In the genomic region with DNA sequence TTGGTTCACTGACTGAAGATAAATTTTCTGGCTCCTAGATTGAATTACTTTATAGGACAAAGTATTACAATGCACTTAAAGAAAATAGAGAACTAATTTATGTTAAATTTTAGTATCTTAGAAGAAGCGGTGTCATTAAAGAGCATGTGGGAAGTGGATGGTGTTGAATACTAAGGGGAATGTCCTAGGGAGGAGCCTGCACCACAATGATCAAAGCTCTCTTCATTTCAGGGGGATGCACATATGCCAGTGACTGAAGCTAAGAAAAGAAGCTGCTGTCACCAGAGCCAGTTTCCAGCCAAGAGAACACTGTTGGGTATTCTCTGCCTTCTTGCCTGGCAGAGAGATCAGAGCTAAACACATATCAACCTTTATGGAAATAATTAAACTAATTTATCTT, we compare ENCODE assay signal across 30 mouse cellular contexts. TPM values are rescaled to one million over a fixed set of nuclear protein-coding genes. Genes with fewer than 3 reads are reported as not detected.
A peak's percentile ranks its signal among the peaks of the same experiment; 100 is the strongest.
DNase-seq lines count a peak whose midpoint lies in the region; ATAC-seq and TF ChIP-seq lines count a peak whose summit lies in the region.
"Had no signal": no experiment of that assay in that cellular context is flagged by ENCODE, and none has a peak within 500 bp of the region (broad histone marks: within the 10 kb centered on the region; RNA-seq: fewer than 3 reads in every experiment).

No protein-coding gene starts in this region.

- no peak overlapping the region for H3K4me3 ChIP-seq in heart, embryonic 11.5 days (ENCODE audit: low read depth, low read length)
- H3K4me3 ChIP-seq in heart, embryonic 16.5 days (ENCODE audit: low read length): no peak overlapping the region
- no peak overlapping the region for H3K4me3 ChIP-seq in myocyte
- H3K4me3 ChIP-seq: embryonic facial prominence, embryonic 10.5 days; embryonic facial prominence, embryonic 15.5 days; forebrain, embryonic 12.5 days; layer of hippocampus, adult 2 months; left cerebral cortex, adult 2 months; limb, embryonic 12.5 days; liver, embryonic 15.5 days; neural tube, embryonic 15.5 days; stomach, embryonic 15.5 days had no signal

- intact Hi-C loops in heart, postnatal 10 days (cut with DNase I): no loop called here

- WGBS in heart, embryonic 11.5 days (ENCODE audit: insufficient replicate concordance): 83% methylated on average over 1 of the region's 1 CpGs
- WGBS in heart, embryonic 16.5 days: 73% methylated on average over 1 of the region's 1 CpGs

- DNase-seq in heart, postnatal 10 days: no peak
- no peak for DNase-seq in heart, adult 11 months
- DNase-seq in brain, adult 2 months (ENCODE audit: low read depth, low spot score): peak; percentile 15
- DNase-seq: adrenal gland, postnatal 25 days; B cell, adult 2 months; cerebellum, adult 18-20 months; cerebellum, postnatal 10 days; kidney, adult 18-20 months; kidney, postnatal 36 days; lung, embryonic 14.5 days; lung, postnatal 14 days; midbrain, embryonic 14.5 days; retina, postnatal 1 day; right cerebral cortex, postnatal 14 days had no signal

- peaks cover 5% of the 10 kb centered on the region for H3K79me2 ChIP-seq in myocyte (ENCODE audit: control insufficient read depth, insufficient read depth)

- no peaks in the 10 kb centered on the region for H3K27me3 ChIP-seq in heart, embryonic 11.5 days (ENCODE audit: control insufficient read depth, insufficient read depth, low read length)
- no peaks in the 10 kb centered on the region for H3K27me3 ChIP-seq in heart, embryonic 16.5 days (ENCODE audit: control insufficient read depth, insufficient read depth, low read length)
- H3K27me3 ChIP-seq in myocyte (ENCODE audit: control insufficient read depth, insufficient read depth, insufficient read length): no peaks in the 10 kb centered on the region
- H3K27me3 ChIP-seq: embryonic facial prominence, embryonic 15.5 days; forebrain, embryonic 12.5 days; limb, embryonic 12.5 days; liver, embryonic 15.5 days; neural tube, embryonic 15.5 days; stomach, embryonic 15.5 days had no signal

- H3K4me2 ChIP-seq in heart, embryonic 11.5 days: no peak overlapping the region
- H3K4me2 ChIP-seq in heart, embryonic 16.5 days (ENCODE audit: low read depth, low read length): no peak overlapping the region
- H3K4me2 ChIP-seq in myocyte (ENCODE audit: low read depth): peak overlapping the region; percentile 59
- H3K4me2 ChIP-seq: embryonic facial prominence, embryonic 15.5 days; forebrain, embryonic 12.5 days; limb, embryonic 12.5 days; liver, embryonic 15.5 days; lung, embryonic 14.5 days; neural tube, embryonic 15.5 days; stomach, embryonic 15.5 days had no signal

- no peaks in the 10 kb centered on the region for H3K36me3 ChIP-seq in heart, embryonic 11.5 days (ENCODE audit: control insufficient read depth, insufficient read depth, low read length)
- no peaks in the 10 kb centered on the region for H3K36me3 ChIP-seq in heart, embryonic 16.5 days (ENCODE audit: control insufficient read depth, insufficient read depth)
- H3K36me3 ChIP-seq in myocyte (ENCODE audit: control insufficient read depth, insufficient read depth): no peaks in the 10 kb centered on the region
- H3K36me3 ChIP-seq: embryonic facial prominence, embryonic 10.5 days; embryonic facial prominence, embryonic 15.5 days; forebrain, embryonic 12.5 days; limb, embryonic 12.5 days; liver, embryonic 15.5 days; neural tube, embryonic 15.5 days; stomach, embryonic 15.5 days had no signal

- H3ac ChIP-seq in myocyte (ENCODE audit: control insufficient read depth, insufficient read length): no peak overlapping the region

- TF ChIP-seq POLR2A in myocyte (IDR thresholded peaks at IDR 0.05; ENCODE audit: insufficient read length, low read depth): no peak

- H3K9me3 ChIP-seq in heart, embryonic 11.5 days (replicated peaks; ENCODE audit: control insufficient read depth, low read length): no peaks in the 10 kb centered on the region
- H3K9me3 ChIP-seq in heart, embryonic 16.5 days (replicated peaks; ENCODE audit: control insufficient read depth, low read length): no peaks in the 10 kb centered on the region
- H3K9me3 ChIP-seq: embryonic facial prominence, embryonic 10.5 days; embryonic facial prominence, embryonic 15.5 days; forebrain, embryonic 12.5 days; limb, embryonic 12.5 days; liver, embryonic 15.5 days; neural tube, embryonic 15.5 days; stomach, embryonic 15.5 days had no signal

- H3K4me1 ChIP-seq in heart, embryonic 11.5 days (ENCODE audit: control insufficient read depth, insufficient read depth, low read length): peaks cover 12% of the 10 kb centered on the region
- peaks cover 28% of the 10 kb centered on the region for H3K4me1 ChIP-seq in heart, embryonic 16.5 days (ENCODE audit: control insufficient read depth, insufficient read depth, low read length)
- H3K4me1 ChIP-seq: embryonic facial prominence, embryonic 15.5 days; forebrain, embryonic 12.5 days; limb, embryonic 12.5 days; liver, embryonic 15.5 days; neural tube, embryonic 15.5 days; stomach, embryonic 15.5 days had no signal

- H3K9ac ChIP-seq in heart, embryonic 11.5 days (ENCODE audit: low read depth, low read length): no peak overlapping the region
- H3K9ac ChIP-seq in heart, embryonic 16.5 days (ENCODE audit: low read length): no peak overlapping the region
- H3K9ac ChIP-seq: embryonic facial prominence, embryonic 15.5 days; forebrain, embryonic 12.5 days; limb, embryonic 12.5 days; liver, embryonic 15.5 days; lung, embryonic 14.5 days; neural tube, embryonic 15.5 days; stomach, embryonic 15.5 days had no signal

- H3K27ac ChIP-seq in heart, embryonic 11.5 days (ENCODE audit: low read depth, low read length): peak overlapping the region; percentile 58
- peak overlapping the region; percentile 17 for H3K27ac ChIP-seq in heart, embryonic 16.5 days (ENCODE audit: low read length)
- H3K27ac ChIP-seq: embryonic facial prominence, embryonic 10.5 days; embryonic facial prominence, embryonic 15.5 days; forebrain, embryonic 12.5 days; layer of hippocampus, adult 2 months; left cerebral cortex, adult 2 months; limb, embryonic 12.5 days; liver, embryonic 15.5 days; neural tube, embryonic 15.5 days; stomach, embryonic 15.5 days had no signal

- no peak for ATAC-seq in heart, embryonic 11.5 days (replicated peaks; ENCODE audit: insufficient number of reproducible peaks, low FRiP score, low TSS enrichment)
- no peak for ATAC-seq in heart, embryonic 16.5 days (replicated peaks; ENCODE audit: extremely low read depth, insufficient read depth, low FRiP score)
- ATAC-seq: hindbrain, embryonic 16.5 days had no signal

TF ChIP-seq in myocyte, 11 proteins besides CTCF, POLR2A, EP300 and RAD21:
- no peak for TF ChIP-seq TCF3 (IDR thresholded peaks at IDR 0.05; ENCODE audit: insufficient read length, low read depth)
- no peak for TF ChIP-seq MAX (IDR thresholded peaks at IDR 0.05; ENCODE audit: low read depth)
- no peak for TF ChIP-seq SRF (IDR thresholded peaks at IDR 0.05; ENCODE audit: control insufficient read depth, insufficient read length, low read depth)
- no peak for TF ChIP-seq E2F4 (IDR thresholded peaks at IDR 0.05; ENCODE audit: insufficient read depth)
- no peak for TF ChIP-seq MYOD1 (IDR thresholded peaks at IDR 0.05; ENCODE audit: control insufficient read depth in 1 of 3, insufficient read length in 2 of 3, low read depth in 2 of 3)
- TF ChIP-seq REST (IDR thresholded peaks at IDR 0.05; ENCODE audit: insufficient read depth, insufficient read length): no peak
- no peak for TF ChIP-seq POLR2AphosphoS2 (IDR thresholded peaks at IDR 0.05; ENCODE audit: insufficient read length, low read depth)
- no peak for TF ChIP-seq USF1 (IDR thresholded peaks at IDR 0.05; ENCODE audit: low read depth)

RNA-seq across cellular contexts. Expression of a gene that starts 6.8 kb away (rescaled TPM):
- 829 and 847 TPM in 2 replicates for polyA plus RNA-seq in heart, embryonic 11.5 days (2014; fragmentation: Nextera tagmentation; extraction: Ambion mirVana)
- 10 to 100 TPM; 14.1 to 24.4 TPM for total RNA-seq in heart, postnatal 10 days (2021)
- 333 and 565 TPM in 2 replicates for polyA plus RNA-seq in heart, embryonic 16.5 days (2015; fragmentation: Nextera tagmentation; extraction: Ambion mirVana)
- 2,129 TPM for polyA plus RNA-seq in myocyte (2012; fragmentation: generic; extraction: Trizol)
- total RNA-seq: granulocyte monocyte progenitor cell, adult 5-6 weeks; monocyte, adult 5-6 weeks had no signal
- polyA plus RNA-seq: liver, adult 2 months had no signal
